Mouse (Mus musculus) CH12.LX (cell line): ENCODE measurements around the gene Celsr2. TPM values are rescaled to one million over a fixed set of nuclear protein-coding genes. Genes with fewer than 3 reads are reported as not detected.

Experiments
- DNase-seq: peaks from one replicate; pipeline ENCODE4 v3.0.0-alpha.2; 2013; ENCODE audit errors: extremely low read depth
- H3K27ac ChIP-seq: 2 replicates; pipeline ENCODE4 v1.5.1; 2012; ENCODE audit warnings: low read depth, mild to moderate bottlenecking, control low read depth, moderate library complexity; ENCODE audit not compliant: insufficient read depth
- H3K27me3 ChIP-seq: replicated peaks from 2 replicates; pipeline ENCODE3; 2012; ENCODE audit warnings: inconsistent platforms
- H3K36me3 ChIP-seq, 2 experiments: replicated peaks in 1 of 2; 2 replicates each; pipeline versions ENCODE3 to v1.6.1; 2012; ENCODE audit warnings: inconsistent platforms in 1 of 2, low read length in 1 of 2, mild to moderate bottlenecking in 1 of 2, mixed read lengths in 1 of 2, moderate library complexity in 1 of 2; ENCODE audit not compliant: control insufficient read depth in 1 of 2, insufficient read depth in 1 of 2
- H3K4me1 ChIP-seq, 2 experiments: 2 replicates each; pipeline ENCODE4 v1.6.1; 2012; ENCODE audit warnings: inconsistent platforms in 1 of 2, moderate library complexity in 1 of 2; ENCODE audit not compliant: insufficient read depth in 2 of 2, control insufficient read depth in 1 of 2
- H3K4me2 ChIP-seq: 2 replicates; pipeline ENCODE4 v1.6.1; 2012; ENCODE audit warnings: low read depth, mild to moderate bottlenecking, control low read depth; ENCODE audit not compliant: poor library complexity, insufficient read depth, severe bottlenecking
- H3K4me3 ChIP-seq, 3 experiments: fragments of 150-350 bp in 1 of 3; sonication (generic) in 1 of 3; replicated peaks in 1 of 3; 2 replicates each; pipeline versions ENCODE3 to v1.5.1; 2011 to 2012; ENCODE audit warnings: low read depth in 2 of 3, low read length in 2 of 3, mild to moderate bottlenecking in 2 of 3, moderate library complexity in 2 of 3, control low read depth in 1 of 3, improper control_type of control experiment in 1 of 3, inconsistent platforms in 1 of 3, mixed read lengths in 1 of 3; ENCODE audit not compliant: poor library complexity in 1 of 3
- H3K79me2 ChIP-seq: replicated peaks from 2 replicates; pipeline ENCODE4 v1.6.1; 2012; ENCODE audit warnings: mild to moderate bottlenecking, moderate library complexity; ENCODE audit not compliant: control insufficient read depth, poor library complexity, insufficient read depth, severe bottlenecking; ENCODE audit errors: extremely low read depth
- H3K9ac ChIP-seq: 2 replicates; pipeline ENCODE4 v1.6.1; 2012; ENCODE audit warnings: low read depth, mild to moderate bottlenecking, control low read depth, moderate library complexity; ENCODE audit not compliant: insufficient read depth
- H3K9me3 ChIP-seq: replicated peaks from 2 replicates; pipeline ENCODE3; 2012; ENCODE audit warnings: low read length, inconsistent platforms, mixed read lengths
- BHLHE40 ChIP-seq: IDR thresholded peaks from 2 replicates; pipeline ENCODE4 v1.6.1; 2011; ENCODE audit warnings: mild to moderate bottlenecking, low read depth, low read length, improper control_type of control experiment
- CHD1 ChIP-seq: IDR thresholded peaks from 2 replicates; pipeline ENCODE4 v1.6.1; 2012; ENCODE audit warnings: low read depth, low read length, improper control_type of control experiment, inconsistent platforms
- CHD2 ChIP-seq: IDR thresholded peaks from 2 replicates; pipeline ENCODE4 v1.6.1; 2011; ENCODE audit warnings: low read length, improper control_type of control experiment
- CTCF ChIP-seq, 2 experiments: IDR thresholded peaks in 1 of 2; conservative IDR thresholded peaks in 1 of 2; 2 replicates each; pipeline ENCODE4 v1.5.1; 2011 to 2012; ENCODE audit warnings: low read depth in 2 of 2, low read length in 2 of 2, improper control_type of control experiment in 1 of 2, inconsistent platforms in 1 of 2, mild to moderate bottlenecking in 1 of 2, moderate library complexity in 1 of 2
- ELF1 ChIP-seq: IDR thresholded peaks from 2 replicates; pipeline ENCODE4 v1.6.1; 2014; ENCODE audit warnings: low read depth, mild to moderate bottlenecking, inconsistent platforms, low read length, improper control_type of control experiment
- ETS1 ChIP-seq: conservative IDR thresholded peaks from 2 replicates; pipeline ENCODE4 v1.6.1; 2012; ENCODE audit warnings: low read depth, mild to moderate bottlenecking, inconsistent platforms, low read length, improper control_type of control experiment, moderate library complexity
- HCFC1 ChIP-seq: IDR thresholded peaks from 2 replicates; pipeline ENCODE4 v1.6.1; 2012; ENCODE audit warnings: low read depth, mild to moderate bottlenecking, inconsistent platforms, low read length, improper control_type of control experiment
- IRF4 ChIP-seq: IDR thresholded peaks from 2 replicates; pipeline ENCODE4 v1.6.1; 2014; ENCODE audit warnings: low read depth, mild to moderate bottlenecking, inconsistent platforms, low read length, improper control_type of control experiment
- JUN ChIP-seq: IDR thresholded peaks from 2 replicates; pipeline ENCODE4 v1.6.1; 2011; ENCODE audit warnings: low read depth, mild to moderate bottlenecking, low read length, improper control_type of control experiment, moderate library complexity; ENCODE audit not compliant: insufficient read depth
- JUND ChIP-seq: conservative IDR thresholded peaks from 2 replicates; pipeline ENCODE4 v1.6.1; 2011; ENCODE audit warnings: low read depth, low read length, improper control_type of control experiment
- MAX ChIP-seq: IDR thresholded peaks from 2 replicates; pipeline ENCODE4 v1.6.1; 2011; ENCODE audit warnings: low read length, improper control_type of control experiment
- MAZ ChIP-seq: IDR thresholded peaks from 2 replicates; pipeline ENCODE4 v1.6.1; 2012; ENCODE audit warnings: low read depth, mild to moderate bottlenecking, inconsistent platforms, low read length, improper control_type of control experiment, moderate library complexity
- MXI1 ChIP-seq: IDR thresholded peaks from 2 replicates; pipeline ENCODE4 v1.6.1; 2011; ENCODE audit warnings: mild to moderate bottlenecking, low read depth, low read length, improper control_type of control experiment
- MYC ChIP-seq: IDR thresholded peaks from 2 replicates; pipeline ENCODE4 v1.6.1; 2011; ENCODE audit warnings: low read depth, mild to moderate bottlenecking, improper control_type of control experiment, low read length
- NELFE ChIP-seq: IDR thresholded peaks from 2 replicates; pipeline ENCODE4 v1.6.1; 2011; ENCODE audit warnings: low read depth, low read length, improper control_type of control experiment
- NRF1 ChIP-seq: IDR thresholded peaks from 2 replicates; pipeline ENCODE4 v1.6.1; 2014; ENCODE audit warnings: low read depth, mild to moderate bottlenecking, inconsistent platforms, low read length, improper control_type of control experiment, moderate library complexity
- POLR2A ChIP-seq: IDR thresholded peaks from 2 replicates; pipeline ENCODE4 v1.6.1; 2011; ENCODE audit warnings: low read depth, mild to moderate bottlenecking, improper control_type of control experiment, low read length
- RAD21 ChIP-seq: IDR thresholded peaks from 2 replicates; pipeline ENCODE4 v1.6.1; 2011; ENCODE audit warnings: low read depth, mild to moderate bottlenecking, low read length, improper control_type of control experiment, moderate library complexity
- TBP ChIP-seq: conservative IDR thresholded peaks from 2 replicates; pipeline ENCODE4 v1.6.1; 2011; ENCODE audit warnings: low read depth, low read length, improper control_type of control experiment
- UBTF ChIP-seq: IDR thresholded peaks from 2 replicates; pipeline ENCODE4 v1.6.1; 2012; ENCODE audit warnings: low read depth, mild to moderate bottlenecking, inconsistent platforms, low read length, improper control_type of control experiment, moderate library complexity
- USF1 ChIP-seq: IDR thresholded peaks from 2 replicates; pipeline ENCODE4 v1.6.1; 2014; ENCODE audit warnings: low read depth, mild to moderate bottlenecking, inconsistent platforms, low read length, improper control_type of control experiment
- USF2 ChIP-seq: conservative IDR thresholded peaks from 2 replicates; pipeline ENCODE4 v1.6.1; 2011; ENCODE audit warnings: low read depth, low read length, improper control_type of control experiment
- ZKSCAN1 ChIP-seq: IDR thresholded peaks from 2 replicates; pipeline ENCODE4 v1.6.1; 2012; ENCODE audit warnings: low read depth, inconsistent platforms, low read length, improper control_type of control experiment, borderline replicate concordance
- ZMIZ1 ChIP-seq: IDR thresholded peaks from 2 replicates; pipeline ENCODE4 v1.6.1; 2012; ENCODE audit warnings: low read depth, mild to moderate bottlenecking, inconsistent platforms, low read length, improper control_type of control experiment
- dilution Hi-C: fragments of 300-500 bp; cut with MboI; formaldehyde crosslinking; loops from 2 replicates; pipeline ENCODE4 v1.14.3; 2020; ENCODE audit warnings: low sequenced_read_pairs; ENCODE audit not compliant: extremely low pct_unique_long_range_greater_than_20kb, extremely low pct_ligation_motif_present
- in situ Hi-C: fragments of 300-500 bp; cut with MboI; formaldehyde crosslinking; loops from 3 replicates; pipeline ENCODE4 v1.14.3; 2019; ENCODE audit warnings: low sequenced_read_pairs, low pct_ligation_motif_present, low pct_unique_long_range_greater_than_20kb, mixed read lengths
- polyA plus RNA-seq: library from polyadenylated mRNA; unstranded; fragments of >175 nt; gene quantifications from 2 replicates; pipeline ENCODE4 v1.2.1, GENCODE M21; 2012; ENCODE audit warnings: low read depth; ENCODE audit not compliant: insufficient read length
- total RNA-seq, 2 experiments: library from RNA; depleted of rRNA; stranded (reverse); fragments of 300-350 nt in 1 of 2; fragments of >200 nt in 1 of 2; gene quantifications; 2 replicates each; pipeline ENCODE4 v1.2.3; 2012 to 2014

Celsr2 gene
- total and polyA plus RNA-seq, 3 experiments: not detected

DNA sequence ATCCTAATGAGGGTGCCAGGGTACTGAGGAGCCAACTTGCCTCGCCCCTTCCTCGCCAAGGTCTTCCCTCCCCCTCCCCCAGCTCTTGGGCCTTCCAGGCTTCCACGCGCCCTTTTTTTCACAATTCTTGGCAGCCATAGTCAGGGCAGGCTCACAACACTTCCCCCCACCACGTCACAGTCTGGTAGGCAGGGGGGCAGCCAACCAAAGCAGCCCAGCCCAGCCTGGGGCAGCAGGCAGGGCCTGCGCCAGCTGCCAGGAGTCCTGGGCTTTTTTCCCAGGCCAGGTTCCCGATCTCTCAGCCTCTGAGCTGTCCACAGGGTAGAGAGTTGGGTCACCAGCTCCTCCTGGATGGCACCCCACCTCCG is 3.6 kb downstream of the Celsr2 start:
- TF ChIP-seq JUND: no peak
- TF ChIP-seq CTCF (conservative IDR thresholded peaks at IDR 0.05 in 1 of 2, IDR thresholded peaks at IDR 0.05 in 1 of 2; ENCODE audit: low read depth in 2 of 2, low read length in 2 of 2): no peak
- no peak for TF ChIP-seq ETS1
- TF ChIP-seq NELFE: no peak
- TF ChIP-seq HCFC1: no peak
- TF ChIP-seq, all 38 proteins: peak for 0
- H3K27ac ChIP-seq: no peak overlapping the region
- H3K4me3 ChIP-seq: no peak overlapping the region
- no peaks in the 10 kb centered on the region for H3K36me3 ChIP-seq
- H3K4me1 ChIP-seq: 0 out of 4 replicates have a peak, but pooled peaks cover 0 to 3% of the 10 kb centered on the region in 2 experiments
- H3K4me2 ChIP-seq: no peak overlapping the region
- dilution Hi-C loops: no loop called here
- H3K27me3 ChIP-seq: peaks cover 41% of the 10 kb centered on the region
- no peak for DNase-seq
- peaks cover 32% of the 10 kb centered on the region for H3K9me3 ChIP-seq
- no peak overlapping the region for H3K9ac ChIP-seq
- in situ Hi-C loops: loop anchor here (25.0 kb wide), 1 partner anchor 376 kb away; no protein-coding TSS in a partner anchor
- H3K79me2 ChIP-seq: no peaks in the 10 kb centered on the region

DNA sequence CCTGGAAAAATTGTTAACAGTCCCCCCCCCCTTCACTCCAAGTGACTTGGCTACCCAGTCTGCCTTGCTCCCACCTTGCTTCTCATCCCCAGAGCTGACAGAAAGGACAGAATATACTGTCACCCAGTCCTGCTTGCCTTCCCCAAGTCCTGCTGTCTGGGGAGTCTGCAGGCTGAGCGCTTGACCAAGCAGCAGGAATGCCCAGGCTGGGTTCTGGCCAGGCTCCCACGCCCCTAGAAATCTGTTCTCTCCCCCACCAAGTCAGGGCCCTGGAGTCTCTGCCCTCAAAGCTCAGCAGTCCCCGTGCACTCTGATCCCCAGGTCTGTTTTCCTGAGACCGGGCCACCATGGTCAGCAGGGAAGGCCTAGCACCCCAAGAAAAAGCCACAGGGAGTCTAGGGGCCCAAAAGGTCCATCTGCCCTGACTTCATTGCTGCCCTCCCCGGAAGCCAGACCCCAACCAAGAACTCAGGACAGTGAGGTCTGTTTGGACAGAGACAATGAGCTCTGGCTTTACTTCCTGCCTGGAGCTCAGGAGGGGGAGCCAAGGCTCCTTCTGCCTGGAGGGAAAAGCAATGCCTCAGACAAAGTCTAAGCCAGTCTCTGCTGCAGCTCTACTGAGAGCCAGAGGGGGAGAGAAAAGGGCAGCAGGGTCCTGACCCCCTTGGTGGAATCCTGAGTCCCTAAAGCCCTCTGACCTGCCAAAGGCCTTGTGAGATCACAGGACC is 4.2 kb downstream of the Celsr2 start:
- Histone ChIP-seq H3K9ac (no peak overlapping the region), H3K27me3 (peaks cover 46% of the 10 kb centered on the region), H3K36me3 (no peaks in the 10 kb centered on the region), H3K4me3 (no peak overlapping the region), H3K27ac (no peak overlapping the region), H3K9me3 (peaks cover 32% of the 10 kb centered on the region), H3K4me1 (0 out of 4 replicates have a peak, but pooled peaks cover 0 to 3% of the 10 kb centered on the region in 2 experiments), H3K79me2 (no peaks in the 10 kb centered on the region), H3K4me2 (no peak overlapping the region)
- dilution Hi-C loops (no loop called here), in situ Hi-C loops (loop anchor here (25.0 kb wide), 1 partner anchor 376 kb away; no protein-coding TSS in a partner anchor)
- TF ChIP-seq CHD2 (no peak), ZMIZ1 (no peak), CTCF (conservative IDR thresholded peaks at IDR 0.05 in 1 of 2, IDR thresholded peaks at IDR 0.05 in 1 of 2; ENCODE audit: low read depth in 2 of 2, low read length in 2 of 2) (no peak), TBP (no peak), MAZ (no peak), CHD1 (no peak), BHLHE40 (no peak)
- no peak for DNase-seq

DNA sequence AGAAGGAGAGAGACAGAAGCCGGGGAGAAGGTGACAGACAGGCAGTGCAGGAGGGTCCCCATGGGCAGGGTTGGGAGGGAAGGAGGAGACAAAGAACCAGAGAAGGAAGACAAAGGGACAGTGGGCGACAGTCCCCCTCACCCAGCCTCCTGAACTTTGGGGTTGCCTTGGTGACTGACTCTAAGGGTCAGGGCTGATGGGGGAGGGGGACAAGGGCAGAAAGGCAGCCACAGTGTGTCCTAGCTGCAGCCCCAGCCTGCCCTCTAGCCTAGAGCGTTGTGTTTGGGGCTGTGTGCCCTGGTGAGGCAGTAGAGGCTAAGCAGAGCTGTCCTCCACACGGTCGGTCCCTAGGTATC is 5.0 kb downstream of the Celsr2 start:
- peaks cover 53% of the 10 kb centered on the region for H3K27me3 ChIP-seq
- no peak overlapping the region for H3K4me2 ChIP-seq
- H3K27ac ChIP-seq: no peak overlapping the region
- no peak overlapping the region for H3K9ac ChIP-seq
- no peak for DNase-seq
- dilution Hi-C loops (no loop called here), in situ Hi-C loops (loop anchor here (25.0 kb wide), 1 partner anchor 377 kb away; no protein-coding TSS in a partner anchor)
- H3K9me3 ChIP-seq: peaks cover 29% of the 10 kb centered on the region
- H3K4me1 ChIP-seq: peaks cover 0 to 4% of the 10 kb centered on the region in 2 experiments; a peak in 1 of 4 replicates
- H3K79me2 ChIP-seq: no peaks in the 10 kb centered on the region
- no peak overlapping the region for H3K4me3 ChIP-seq
- no peaks in the 10 kb centered on the region for H3K36me3 ChIP-seq
- TF ChIP-seq UBTF (no peak), MXI1 (no peak), NELFE (no peak), USF2 (no peak), NRF1 (no peak), RAD21 (no peak), ETS1 (no peak), MYC (no peak), ELF1 (no peak), IRF4 (no peak), JUN (no peak), CHD2 (no peak), HCFC1 (no peak), POLR2A (no peak), ZKSCAN1 (no peak), CHD1 (no peak), MAX (no peak), ZMIZ1 (no peak), USF1 (no peak)
